Mouse (Mus musculus): ENCODE data around the gene Ano8. TPM values are rescaled to one million over a fixed set of nuclear protein-coding genes. Genes with fewer than 3 reads are reported as not detected.
A peak's percentile ranks its signal among the peaks of the same experiment; 100 is the strongest.

Ano8 gene
- polyA plus RNA-seq, 1 experiment from 2014 or later: 4.5 TPM

GRCm38 (mm10) chr8:71515043-71515442 lies 29.3 kb upstream of the Ano8 start:
- H3K9ac ChIP-seq: no peak overlapping the region
- H3K4me2 ChIP-seq: no peak overlapping the region
- no peak for ATAC-seq
- H3K27ac ChIP-seq: no peak overlapping the region
- no peaks in the 10 kb centered on the region for H3K4me1 ChIP-seq
- H3K9me3 ChIP-seq (replicated peaks): no peaks in the 10 kb centered on the region
- no peak overlapping the region for H3K4me3 ChIP-seq
- H3K36me3 ChIP-seq (ENCODE audit: poor library complexity, severe bottlenecking): no peaks in the 10 kb centered on the region
- 66% methylated on average over 5 of the region's 5 CpGs for WGBS
- peaks cover 18% of the 10 kb centered on the region for H3K27me3 ChIP-seq

GRCm38 (mm10) chr8:71513018-71513754 lies 27.4 kb upstream of the Ano8 start:
- ATAC-seq: no peak
- peaks cover 2% of the 10 kb centered on the region; the same call in 1 of the 2 replicates for H3K4me1 ChIP-seq
- H3K4me3 ChIP-seq: no peak overlapping the region
- 76% methylated on average over 14 of the region's 15 CpGs for WGBS
- H3K9ac ChIP-seq: no peak overlapping the region
- H3K4me2 ChIP-seq: no peak overlapping the region
- peaks cover 36% of the 10 kb centered on the region for H3K27me3 ChIP-seq
- H3K9me3 ChIP-seq (replicated peaks): no peaks in the 10 kb centered on the region
- H3K27ac ChIP-seq: no peak overlapping the region
- H3K36me3 ChIP-seq (ENCODE audit: poor library complexity, severe bottlenecking): no peaks in the 10 kb centered on the region

DNA sequence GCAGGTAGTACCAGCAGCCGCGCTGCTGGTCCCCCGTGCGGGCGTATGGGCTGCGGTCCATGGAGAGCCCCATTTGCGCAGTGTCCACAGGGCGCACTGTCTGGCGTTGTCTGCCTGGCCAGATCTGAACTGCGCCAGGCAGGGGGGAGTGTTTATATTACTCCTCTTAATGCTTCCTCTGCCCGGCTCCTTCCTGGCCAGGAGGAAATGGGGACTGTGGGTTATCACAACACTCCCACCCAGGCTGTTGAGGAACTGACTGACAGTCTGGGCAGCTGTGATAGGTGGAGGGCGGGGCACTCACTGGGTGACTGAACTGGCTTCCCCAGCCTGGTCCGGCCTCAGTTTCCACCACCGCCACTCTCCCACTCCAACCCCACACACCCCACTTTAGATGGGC lies 25.9 kb upstream of the Ano8 start, which contains the start of gene Plvap:
TSS of gene Plvap (minus strand) at position 109 of the 400 bp plus-strand sequence.
- H3K4me3 ChIP-seq: no peak within 1 kb of the TSS
- no peak for ATAC-seq
- no peaks in the 10 kb centered on the region for H3K36me3 ChIP-seq (ENCODE audit: poor library complexity, severe bottlenecking)
- H3K4me1 ChIP-seq: peaks cover 13% of the 10 kb centered on the region
- H3K9ac ChIP-seq: no peak within 1 kb of the TSS
- no peak within 1 kb of the TSS for H3K27ac ChIP-seq
- H3K9me3 ChIP-seq (replicated peaks): no peaks in the 10 kb centered on the region
- H3K27me3 ChIP-seq: peaks cover 51% of the 10 kb centered on the region
- WGBS: 80% methylated on average over 14 of the region's 14 CpGs
- no peak within 1 kb of the TSS for H3K4me2 ChIP-seq

DNA sequence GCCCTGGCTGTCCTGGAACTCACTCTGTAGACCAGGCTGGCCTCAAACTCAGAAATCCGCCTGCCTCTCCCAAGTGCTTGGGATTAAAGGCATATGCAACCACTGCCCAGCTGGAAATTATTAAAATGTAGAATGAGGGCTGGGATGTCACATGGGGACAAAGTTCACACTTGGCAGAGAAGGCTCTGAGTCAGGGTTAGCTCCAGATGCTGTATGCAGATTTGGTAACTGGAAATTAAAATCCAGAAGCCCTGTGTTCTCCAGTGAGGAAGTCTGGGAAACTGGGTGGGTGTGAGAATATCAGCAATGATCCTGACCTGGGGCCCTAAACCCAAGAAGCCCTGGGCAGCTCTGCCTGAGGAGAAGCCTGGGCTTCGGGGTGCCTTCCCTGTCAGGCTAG lies 23.6 kb upstream of the Ano8 start:
- Histone ChIP-seq H3K36me3 (ENCODE audit: poor library complexity, severe bottlenecking) (no peaks in the 10 kb centered on the region), H3K4me2 (no peak overlapping the region), H3K9me3 (replicated peaks) (no peaks in the 10 kb centered on the region), H3K27me3 (peaks cover 66% of the 10 kb centered on the region), H3K27ac (no peak overlapping the region), H3K9ac (no peak overlapping the region), H3K4me3 (no peak overlapping the region), H3K4me1 (peaks cover 13% of the 10 kb centered on the region)
- 70% methylated on average over 2 of the region's 2 CpGs for WGBS
- no peak for ATAC-seq

- Histone ChIP-seq H3K9me3 (replicated peaks) (no peaks in the 10 kb centered on the region), H3K27ac (no peak overlapping the region), H3K27me3 (peaks cover 66% of the 10 kb centered on the region), H3K4me1 (peaks cover 13% of the 10 kb centered on the region), H3K9ac (peak overlapping the region; percentile 51), H3K4me3 (peak overlapping the region; percentile 39), H3K4me2 (peak overlapping the region; percentile 65), H3K36me3 (ENCODE audit: poor library complexity, severe bottlenecking) (no peaks in the 10 kb centered on the region)
- ATAC-seq: peak; percentile 88
- WGBS: under 1% methylated on average over 61 of the region's 61 CpGs
Measured at GRCm38 (mm10) chr8:71507589-71508104, 21.9 kb upstream of the Ano8 start.

GRCm38 (mm10) chr8:71505979-71506378 lies 20.2 kb upstream of the Ano8 start:
- H3K4me1 ChIP-seq: peaks cover 13% of the 10 kb centered on the region
- ATAC-seq: no peak
- no peak overlapping the region for H3K4me2 ChIP-seq
- H3K27ac ChIP-seq: no peak overlapping the region
- H3K9ac ChIP-seq: no peak overlapping the region
- H3K9me3 ChIP-seq (replicated peaks): no peaks in the 10 kb centered on the region
- WGBS: 76% methylated on average over 4 of the region's 4 CpGs
- peaks cover 57% of the 10 kb centered on the region for H3K27me3 ChIP-seq
- H3K36me3 ChIP-seq (ENCODE audit: poor library complexity, severe bottlenecking): no peaks in the 10 kb centered on the region
- H3K4me3 ChIP-seq: no peak overlapping the region

- WGBS: 93% methylated on average over 4 of the region's 4 CpGs
- no peaks in the 10 kb centered on the region for H3K36me3 ChIP-seq (ENCODE audit: poor library complexity, severe bottlenecking)
- H3K4me2 ChIP-seq: no peak overlapping the region
- no peak overlapping the region for H3K9ac ChIP-seq
- H3K27ac ChIP-seq: no peak overlapping the region
- no peaks in the 10 kb centered on the region for H3K9me3 ChIP-seq (replicated peaks)
- no peak overlapping the region for H3K4me3 ChIP-seq
- H3K4me1 ChIP-seq: peaks cover 13% of the 10 kb centered on the region
- no peak for ATAC-seq
- peaks cover 50% of the 10 kb centered on the region for H3K27me3 ChIP-seq
Measured at GRCm38 (mm10) chr8:71505326-71505725, 19.6 kb upstream of the Ano8 start.

- H3K27me3 ChIP-seq: peaks cover 40% of the 10 kb centered on the region
- no peak overlapping the region for H3K4me2 ChIP-seq
- H3K36me3 ChIP-seq (ENCODE audit: poor library complexity, severe bottlenecking): no peaks in the 10 kb centered on the region
- 91% methylated on average over 4 of the region's 4 CpGs for WGBS
- peaks cover 13% of the 10 kb centered on the region for H3K4me1 ChIP-seq
- H3K9ac ChIP-seq: no peak overlapping the region
- H3K4me3 ChIP-seq: no peak overlapping the region
- H3K27ac ChIP-seq: no peak overlapping the region
- ATAC-seq: no peak
- H3K9me3 ChIP-seq (replicated peaks): no peaks in the 10 kb centered on the region
Measured at GRCm38 (mm10) chr8:71504349-71504748, 18.6 kb upstream of the Ano8 start.

DNA sequence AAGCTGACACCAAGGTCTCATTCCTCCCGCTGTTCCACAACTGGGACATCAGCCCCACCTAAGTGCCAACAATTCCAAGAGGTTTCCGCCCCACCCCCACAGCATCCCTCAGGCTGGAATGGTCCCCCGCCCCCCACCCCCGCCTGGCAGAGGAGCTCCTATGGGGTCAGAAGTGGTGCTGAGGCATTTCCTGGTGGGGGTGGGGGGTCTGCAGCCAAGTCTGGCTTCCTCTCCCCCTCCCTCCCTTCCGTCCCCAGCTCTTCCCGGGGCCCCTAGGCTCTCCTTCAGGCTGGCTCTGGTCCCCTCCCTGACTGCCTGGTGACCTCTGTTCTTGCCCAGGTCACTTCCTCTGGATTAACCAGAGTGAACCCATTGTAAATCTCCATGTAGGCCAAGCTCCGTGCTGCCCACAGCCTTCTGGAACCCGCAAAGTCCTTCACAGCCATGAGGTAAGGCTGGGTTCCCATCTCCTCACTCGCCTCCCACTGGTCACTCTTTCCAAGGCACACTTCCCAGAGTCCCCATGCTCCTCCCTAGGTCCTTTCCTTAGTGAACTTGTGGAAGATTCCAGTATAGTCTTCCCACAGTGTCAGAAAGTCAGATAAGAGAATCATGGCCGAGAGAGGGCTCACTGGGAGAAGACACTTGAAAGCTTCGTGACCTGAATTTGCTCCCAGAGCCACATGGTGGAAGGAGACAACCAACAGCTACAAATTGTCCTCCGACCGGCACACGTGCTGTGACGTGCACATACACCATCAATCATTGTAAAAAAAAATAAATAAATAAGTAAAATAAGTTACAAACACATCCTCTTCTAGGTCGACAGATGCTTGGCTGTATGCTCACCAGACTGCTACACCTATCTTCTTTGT lies 13.3 kb upstream of the Ano8 start:
- H3K4me2 ChIP-seq: no peak overlapping the region
- H3K27me3 ChIP-seq: no peaks in the 10 kb centered on the region
- H3K4me1 ChIP-seq: peaks cover 6% of the 10 kb centered on the region; the same call in 1 of the 2 replicates
- H3K27ac ChIP-seq: no peak overlapping the region
- WGBS: 44% methylated on average over 16 of the region's 16 CpGs
- H3K4me3 ChIP-seq: no peak overlapping the region
- no peak for ATAC-seq
- no peaks in the 10 kb centered on the region for H3K9me3 ChIP-seq (replicated peaks)
- H3K9ac ChIP-seq: no peak overlapping the region
- H3K36me3 ChIP-seq (ENCODE audit: poor library complexity, severe bottlenecking): 0 out of 2 replicates have a peak, but pooled peaks cover 7% of the 10 kb centered on the region

DNA sequence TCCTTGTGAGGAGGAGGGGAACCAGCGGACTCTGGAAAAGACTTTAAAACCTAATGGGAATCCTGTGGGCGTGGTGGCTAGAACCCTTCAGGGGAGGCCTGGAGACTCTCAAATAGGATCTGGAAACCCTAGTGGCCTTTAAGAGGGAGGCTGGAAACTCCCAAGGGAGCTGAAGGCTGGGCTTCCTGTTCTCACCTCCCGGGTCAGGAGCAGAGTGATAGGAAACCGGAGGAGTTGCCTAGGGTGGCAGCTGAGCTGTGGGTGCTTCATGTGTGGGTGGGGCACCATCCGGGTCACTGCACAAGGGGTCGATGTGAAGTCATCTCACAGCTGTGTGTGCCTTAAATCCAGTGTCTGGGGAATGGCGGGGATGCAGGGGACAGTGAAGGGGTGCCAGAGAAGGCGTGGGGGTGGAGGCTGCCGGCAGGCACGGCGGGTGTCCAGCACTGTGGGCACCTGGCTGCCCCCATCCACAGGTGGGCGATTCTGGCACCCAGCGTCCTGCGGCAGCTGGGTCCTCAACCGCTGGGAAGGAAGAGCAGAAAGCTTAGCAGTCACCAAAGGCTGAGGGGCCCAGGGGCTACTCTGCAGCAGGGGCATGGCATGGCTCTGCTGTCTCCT lies 12.2 kb upstream of the Ano8 start:
- Histone ChIP-seq H3K9me3 (replicated peaks) (no peaks in the 10 kb centered on the region), H3K4me3 (no peak overlapping the region), H3K27me3 (no peaks in the 10 kb centered on the region), H3K36me3 (ENCODE audit: poor library complexity, severe bottlenecking) (peaks cover 15% of the 10 kb centered on the region), H3K9ac (no peak overlapping the region), H3K27ac (no peak overlapping the region), H3K4me1 (peaks cover 6% of the 10 kb centered on the region; the same call in 1 of the 2 replicates), H3K4me2 (no peak overlapping the region)
- ATAC-seq: no peak
- 24% methylated on average over 10 of the region's 15 CpGs for WGBS

GRCm38 (mm10) chr8:71497077-71497645 lies 11.4 kb upstream of the Ano8 start:
- Histone ChIP-seq H3K9me3 (replicated peaks) (no peaks in the 10 kb centered on the region), H3K27ac (no peak overlapping the region), H3K9ac (no peak overlapping the region), H3K4me1 (peaks cover 6% of the 10 kb centered on the region; the same call in 1 of the 2 replicates), H3K4me2 (no peak overlapping the region), H3K4me3 (no peak overlapping the region), H3K36me3 (ENCODE audit: poor library complexity, severe bottlenecking) (peaks cover 24% of the 10 kb centered on the region), H3K27me3 (no peaks in the 10 kb centered on the region)
- no peak for ATAC-seq
- WGBS: 90% methylated on average over 1 of the region's 1 CpGs
